Mouse (Mus musculus) myocyte (in vitro differentiated cells): Measurements from ENCODE around the gene Hspb6. TPM values are rescaled to one million over a fixed set of nuclear protein-coding genes. Genes with fewer than 3 reads are reported as not detected.

Experiments used
- H3K27me3 ChIP-seq: one replicate; pipeline ENCODE4 v1.6.1; 2011; ENCODE audit not compliant: control insufficient read depth, insufficient read depth, insufficient read length
- H3K36me3 ChIP-seq: one replicate; pipeline ENCODE4 v1.6.1; 2011; ENCODE audit not compliant: control insufficient read depth, insufficient read depth
- H3K4me2 ChIP-seq: one replicate; pipeline ENCODE4 v1.6.1; 2011; ENCODE audit warnings: low read depth, control low read depth
- H3K4me3 ChIP-seq: one replicate; pipeline ENCODE4 v1.5.1; 2011; ENCODE audit warnings: mild to moderate bottlenecking, control low read depth, moderate library complexity
- H3K79me2 ChIP-seq: one replicate; pipeline ENCODE4 v1.6.1; 2011; ENCODE audit not compliant: control insufficient read depth, insufficient read depth
- H3ac ChIP-seq: one replicate; pipeline ENCODE4 v1.6.1; 2011; ENCODE audit not compliant: control insufficient read depth, insufficient read length
- CEBPB ChIP-seq: IDR thresholded peaks from 2 replicates; pipeline ENCODE4 v1.6.1; 2011; ENCODE audit warnings: mild to moderate bottlenecking, moderate library complexity; ENCODE audit not compliant: poor library complexity, insufficient read depth, severe bottlenecking
- E2F4 ChIP-seq: IDR thresholded peaks from one replicate; pipeline ENCODE4 v1.6.1; 2011; ENCODE audit warnings: mild to moderate bottlenecking, control low read depth, moderate library complexity; ENCODE audit not compliant: insufficient read depth
- MAX ChIP-seq: IDR thresholded peaks from one replicate; pipeline ENCODE4 v1.6.1; 2011; ENCODE audit warnings: low read depth, mild to moderate bottlenecking, control low read depth
- MYOD1 ChIP-seq, 3 experiments: IDR thresholded peaks; one replicate each; pipeline ENCODE4 v1.6.1; 2011; ENCODE audit warnings: control low read depth in 2 of 3, low read depth in 2 of 3, mild to moderate bottlenecking in 2 of 3, moderate library complexity in 1 of 3; ENCODE audit not compliant: insufficient read length in 2 of 3, control insufficient read depth in 1 of 3
- MYOG ChIP-seq, 3 experiments: IDR thresholded peaks; one replicate each; pipeline ENCODE4 v1.6.1; 2011; ENCODE audit warnings: control low read depth in 2 of 3, low read depth in 2 of 3, mild to moderate bottlenecking in 2 of 3; ENCODE audit not compliant: insufficient read length in 2 of 3, control insufficient read depth in 1 of 3, insufficient read depth in 1 of 3
- POLR2A ChIP-seq: IDR thresholded peaks from one replicate; pipeline ENCODE4 v1.6.1; 2011; ENCODE audit warnings: low read depth, mild to moderate bottlenecking, control low read depth, moderate library complexity; ENCODE audit not compliant: insufficient read length
- POLR2AphosphoS2 ChIP-seq: IDR thresholded peaks from one replicate; pipeline ENCODE4 v1.6.1; 2011; ENCODE audit warnings: low read depth, control low read depth; ENCODE audit not compliant: insufficient read length
- REST ChIP-seq: IDR thresholded peaks from one replicate; pipeline ENCODE4 v1.6.1; 2011; ENCODE audit warnings: mild to moderate bottlenecking, control low read depth, moderate library complexity; ENCODE audit not compliant: insufficient read depth, insufficient read length
- SRF ChIP-seq: IDR thresholded peaks from one replicate; pipeline ENCODE4 v1.6.1; 2011; ENCODE audit warnings: low read depth; ENCODE audit not compliant: control insufficient read depth, insufficient read length
- TCF12 ChIP-seq: IDR thresholded peaks from one replicate; pipeline ENCODE4 v1.6.1; 2011; ENCODE audit warnings: mild to moderate bottlenecking, control low read depth; ENCODE audit not compliant: poor library complexity, insufficient read depth, severe bottlenecking
- TCF3 ChIP-seq: IDR thresholded peaks from one replicate; pipeline ENCODE4 v1.6.1; 2011; ENCODE audit warnings: low read depth, control low read depth; ENCODE audit not compliant: insufficient read length
- USF1 ChIP-seq: IDR thresholded peaks from one replicate; pipeline ENCODE4 v1.6.1; 2011; ENCODE audit warnings: low read depth, mild to moderate bottlenecking, control low read depth, moderate library complexity
- polyA plus RNA-seq: library from polyadenylated mRNA; unstranded; fragments of >200 nt; fragmentation: generic; extraction: Trizol; gene quantifications from one replicate; pipeline ENCODE4 v1.2.1, GENCODE M21; 2012; ENCODE audit warnings: missing spikeins

Gene Hspb6
- polyA plus RNA-seq, 1 experiment: 27.8 TPM

DNA sequence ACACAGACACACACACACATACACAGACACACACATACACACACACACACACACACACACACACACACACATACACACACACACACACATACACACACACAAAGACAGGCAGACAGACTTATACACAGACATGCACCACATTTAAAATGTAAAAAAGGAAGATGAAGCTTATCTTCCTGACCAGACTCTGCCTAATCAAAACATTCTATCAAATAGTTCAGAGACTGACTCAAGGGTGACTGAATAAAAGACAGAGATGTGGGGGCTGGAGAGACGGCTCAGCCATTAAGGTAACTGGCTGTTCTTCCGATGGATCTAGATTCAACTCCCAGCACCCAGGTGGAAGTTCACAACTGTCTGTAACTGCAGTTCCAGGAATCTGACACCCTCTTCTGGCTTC lies 7.7 kb upstream of the Hspb6 start:
- TF ChIP-seq TCF12 (no peak), USF1 (no peak), REST (no peak), POLR2AphosphoS2 (no peak), SRF (no peak), POLR2A (no peak), MYOD1 (IDR thresholded peaks at IDR 0.05; ENCODE audit: control insufficient read depth in 1 of 3, insufficient read length in 2 of 3, low read depth in 2 of 3) (no peak), E2F4 (no peak), CEBPB (no peak), MYOG (IDR thresholded peaks at IDR 0.05; ENCODE audit: control insufficient read depth in 1 of 3, insufficient read depth in 1 of 3, insufficient read length in 2 of 3, low read depth in 2 of 3) (no peak), MAX (no peak), TCF3 (no peak)
- Histone ChIP-seq H3K27me3 (no peaks in the 10 kb centered on the region), H3K4me2 (no peak overlapping the region), H3K4me3 (no peak overlapping the region), H3ac (no peak overlapping the region), H3K79me2 (no peaks in the 10 kb centered on the region), H3K36me3 (peaks cover 7% of the 10 kb centered on the region)

DNA sequence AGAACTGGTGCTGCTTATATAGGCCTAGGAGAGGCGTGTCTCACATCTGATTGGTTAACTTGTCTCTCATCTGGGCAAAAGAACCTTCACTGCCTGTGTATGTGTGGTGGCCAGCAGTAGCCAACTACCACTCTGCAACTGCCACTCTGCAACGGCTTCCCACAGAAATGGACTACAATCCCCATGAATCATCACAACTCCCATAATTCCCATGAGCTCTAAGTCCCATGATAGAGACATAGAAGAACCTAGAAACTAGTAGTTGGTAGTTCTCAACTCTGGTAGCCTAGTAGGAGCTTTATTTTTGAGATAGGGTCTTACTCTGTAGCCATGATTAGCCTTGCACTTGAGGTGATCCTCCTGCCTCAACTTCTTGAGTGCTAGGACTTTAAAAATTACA lies 2.1 kb upstream of the Hspb6 start:
- Histone ChIP-seq H3ac (no peak overlapping the region), H3K4me3 (no peak overlapping the region), H3K79me2 (no peaks in the 10 kb centered on the region), H3K27me3 (no peaks in the 10 kb centered on the region), H3K36me3 (peaks cover 7% of the 10 kb centered on the region), H3K4me2 (no peak overlapping the region)
- TF ChIP-seq MYOD1 (IDR thresholded peaks at IDR 0.05; ENCODE audit: control insufficient read depth in 1 of 3, insufficient read length in 2 of 3, low read depth in 2 of 3) (no peak), MAX (no peak), CEBPB (no peak), E2F4 (no peak), USF1 (no peak), TCF3 (no peak), POLR2AphosphoS2 (no peak), TCF12 (no peak), POLR2A (no peak)

DNA sequence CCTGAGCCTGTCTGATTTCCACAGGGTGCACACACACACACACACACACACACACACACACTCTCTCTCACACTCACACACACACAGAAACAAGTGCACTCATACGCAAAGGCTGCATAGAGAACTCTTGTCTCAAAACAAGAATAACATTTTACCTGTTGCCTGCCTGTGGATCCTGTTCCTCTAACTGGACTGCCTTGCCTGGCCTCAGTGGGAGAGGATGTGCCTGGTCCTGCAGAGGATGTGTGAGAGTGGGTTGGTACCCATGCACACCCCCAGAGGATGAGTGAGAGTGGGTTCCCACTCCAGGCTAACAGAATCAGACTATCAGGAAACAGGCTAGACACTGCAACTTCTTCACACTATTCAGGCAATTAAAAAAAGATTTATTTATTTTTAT lies 1.4 kb upstream of the Hspb6 start:
- Histone ChIP-seq H3K79me2 (no peaks in the 10 kb centered on the region), H3K27me3 (no peaks in the 10 kb centered on the region), H3K36me3 (peaks cover 10% of the 10 kb centered on the region), H3K4me2 (no peak overlapping the region), H3ac (no peak overlapping the region), H3K4me3 (no peak overlapping the region)
- TF ChIP-seq TCF3: no peak
- TF ChIP-seq TCF12: no peak
- TF ChIP-seq POLR2A: no peak
- no peak for TF ChIP-seq MAX
- TF ChIP-seq CEBPB: no peak
- TF ChIP-seq USF1: no peak
- no peak for TF ChIP-seq MYOD1 (IDR thresholded peaks at IDR 0.05; ENCODE audit: control insufficient read depth in 1 of 3, insufficient read length in 2 of 3, low read depth in 2 of 3)
- TF ChIP-seq REST: no peak
- TF ChIP-seq POLR2AphosphoS2: no peak
- TF ChIP-seq MYOG (IDR thresholded peaks at IDR 0.05; ENCODE audit: control insufficient read depth in 1 of 3, insufficient read depth in 1 of 3, insufficient read length in 2 of 3, low read depth in 2 of 3): no peak
- TF ChIP-seq E2F4: no peak
- TF ChIP-seq SRF: no peak

DNA sequence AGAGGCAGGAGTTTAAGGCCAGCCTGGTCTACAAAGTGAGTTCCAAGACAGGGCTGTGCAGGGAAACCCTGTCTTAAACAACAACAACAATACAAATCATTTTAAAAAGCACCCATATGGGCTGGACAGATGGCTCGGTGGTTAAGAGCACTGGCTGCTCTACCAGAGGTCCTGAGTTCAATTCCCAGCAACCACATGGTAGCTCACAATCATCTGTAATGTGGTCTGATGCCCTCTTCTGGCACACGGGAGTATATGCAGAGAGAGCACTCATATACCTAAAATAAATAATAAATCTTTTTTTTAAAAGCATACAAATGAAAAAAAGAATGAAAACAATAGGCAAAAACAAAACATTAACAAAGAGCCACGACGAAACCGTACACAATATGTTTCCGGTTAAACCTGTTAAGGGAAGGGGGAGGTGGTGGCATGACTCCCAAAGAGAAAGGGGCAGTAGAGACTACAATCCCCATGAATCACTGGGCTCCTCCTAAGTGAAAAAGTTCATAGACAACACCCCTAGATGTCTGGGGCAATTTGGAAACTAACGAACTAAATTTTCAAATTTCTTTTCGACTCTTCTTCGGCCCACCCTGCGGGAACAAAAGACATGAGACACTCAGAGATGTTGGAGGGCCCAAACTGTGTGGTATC lies 405 bp upstream of the Hspb6 start:
- Histone ChIP-seq H3K36me3 (peaks cover 14% of the 10 kb centered on the region), H3K4me2 (peak overlapping the region; percentile 55), H3K27me3 (no peaks in the 10 kb centered on the region), H3K79me2 (no peaks in the 10 kb centered on the region), H3ac (peak overlapping the region; percentile 8), H3K4me3 (peak overlapping the region; percentile 68)
- TF ChIP-seq SRF (peak; percentile 68), TCF3 (no peak)

DNA sequence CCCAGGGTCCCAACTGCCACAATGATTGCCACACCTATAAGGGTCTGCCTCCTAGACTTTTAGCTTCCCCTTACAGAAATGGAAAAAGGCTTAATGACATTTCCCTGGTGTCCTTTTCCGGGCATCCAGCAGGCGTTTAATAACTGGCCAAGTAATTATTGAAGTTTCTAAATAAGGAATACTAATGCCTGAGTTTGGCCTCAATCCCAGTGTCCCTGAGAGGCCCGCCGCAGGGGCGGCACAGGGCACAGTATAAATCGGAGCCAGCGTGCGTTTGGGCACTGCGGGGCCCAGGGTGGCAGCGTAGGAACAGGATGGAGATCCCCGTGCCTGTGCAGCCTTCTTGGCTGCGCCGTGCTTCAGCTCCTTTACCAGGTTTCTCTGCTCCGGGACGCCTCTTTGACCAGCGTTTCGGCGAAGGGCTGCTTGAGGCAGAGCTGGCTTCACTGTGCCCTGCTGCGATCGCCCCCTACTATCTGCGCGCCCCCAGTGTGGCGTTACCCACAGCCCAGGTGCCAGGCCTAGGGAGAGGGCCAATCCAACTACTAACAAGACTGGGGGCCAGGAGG lies 1.1 kb downstream of the Hspb6 start:
- Histone ChIP-seq H3K4me3 (peak overlapping the region; percentile 68), H3K27me3 (no peaks in the 10 kb centered on the region), H3ac (peak overlapping the region; percentile 8), H3K79me2 (no peaks in the 10 kb centered on the region), H3K36me3 (peaks cover 16% of the 10 kb centered on the region), H3K4me2 (peak overlapping the region; percentile 75)
- TF ChIP-seq POLR2A: peak; percentile 82
- TF ChIP-seq MYOG (IDR thresholded peaks at IDR 0.05; ENCODE audit: control insufficient read depth in 1 of 3, insufficient read depth in 1 of 3, insufficient read length in 2 of 3, low read depth in 2 of 3): no peak
- TF ChIP-seq MAX: no peak
- TF ChIP-seq POLR2AphosphoS2: peak; percentile 93
- no peak for TF ChIP-seq E2F4
- no peak for TF ChIP-seq TCF3
- no peak for TF ChIP-seq MYOD1 (IDR thresholded peaks at IDR 0.05; ENCODE audit: control insufficient read depth in 1 of 3, insufficient read length in 2 of 3, low read depth in 2 of 3)
- no peak for TF ChIP-seq TCF12
- TF ChIP-seq USF1: no peak
